Mouse (Mus musculus) embryonic fibroblast, embryonic 13.5 days (primary cell): ENCODE data around the gene Slc2a1. TPM values are rescaled to one million over a fixed set of nuclear protein-coding genes. Genes with fewer than 3 reads are reported as not detected.

Experiments
- H3K27ac ChIP-seq: 2 replicates; pipeline ENCODE4 v1.5.1; 2012; ENCODE audit warnings: low read length, control low read depth, inconsistent platforms; ENCODE audit not compliant: insufficient read depth
- H3K4me1 ChIP-seq: 2 replicates; pipeline ENCODE4 v1.6.1; 2011; ENCODE audit warnings: low read length; ENCODE audit not compliant: control insufficient read depth, insufficient read depth
- H3K4me3 ChIP-seq: 2 replicates; pipeline ENCODE4 v1.5.1; 2011; ENCODE audit warnings: mild to moderate bottlenecking, control low read depth, low read length; ENCODE audit not compliant: insufficient read depth
- CTCF ChIP-seq: IDR thresholded peaks from 2 replicates; pipeline ENCODE4 v1.5.1; 2011; ENCODE audit warnings: mild to moderate bottlenecking, control low read depth, low read length, moderate library complexity, borderline replicate concordance; ENCODE audit not compliant: insufficient read depth
- POLR2A ChIP-seq: IDR thresholded peaks from 2 replicates; pipeline ENCODE4 v1.6.1; 2011; ENCODE audit warnings: low read depth, mild to moderate bottlenecking, control low read depth, low read length, moderate library complexity
- polyA plus RNA-seq: library from polyadenylated mRNA; stranded (reverse); fragments of >200 nt; gene quantifications from 2 replicates; pipeline ENCODE4 v1.2.4, GENCODE M21; 2011; ENCODE audit warnings: low read depth; ENCODE audit not compliant: missing spikeins, insufficient read length

Gene Slc2a1
- polyA plus RNA-seq, 1 experiment: 92.4 TPM

DNA sequence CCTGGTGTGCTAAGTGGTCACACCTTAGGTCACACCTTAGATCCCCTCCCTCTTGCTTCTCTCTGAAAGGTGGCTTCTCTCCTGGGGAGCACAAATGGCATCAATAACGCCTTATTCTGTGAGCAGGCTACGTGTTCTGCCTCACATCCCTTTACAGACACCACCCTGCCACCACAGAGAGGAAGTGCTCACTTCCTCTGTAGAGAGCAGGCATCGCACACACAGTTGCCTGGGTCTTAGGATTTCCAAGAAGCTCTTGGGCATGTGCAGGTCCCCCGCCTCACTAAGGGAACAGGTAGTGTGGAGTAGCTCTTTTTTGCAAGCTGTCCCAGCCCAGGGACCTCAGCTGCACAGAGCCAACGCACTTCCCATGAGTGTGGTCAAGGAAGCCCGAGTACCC, 18.7 kb downstream of the Slc2a1 start:
- Histone ChIP-seq H3K27ac (no peak overlapping the region), H3K4me1 (peaks cover 14% of the 10 kb centered on the region), H3K4me3 (no peak overlapping the region)
- TF ChIP-seq CTCF (no peak), POLR2A (no peak)

DNA sequence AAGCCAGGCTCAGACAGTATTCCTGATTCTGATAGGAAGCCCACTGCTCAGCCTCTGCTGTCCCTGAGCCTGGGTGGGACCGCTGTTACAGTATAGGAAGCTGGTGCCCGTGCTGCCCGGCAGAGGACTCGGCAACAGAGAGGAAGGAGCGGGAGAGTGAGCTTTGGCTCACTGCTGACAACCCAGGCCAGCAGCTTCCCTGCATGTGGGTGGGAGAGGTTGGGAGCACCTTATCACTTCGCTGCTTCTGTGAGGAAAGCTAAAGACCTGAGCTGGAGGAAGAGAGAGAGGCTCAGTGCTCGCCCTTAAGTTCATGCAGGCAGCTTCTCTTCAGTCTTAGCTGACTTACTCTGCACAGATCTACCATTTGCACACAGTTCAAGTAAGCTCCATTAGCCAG, 20.0 kb downstream of the Slc2a1 start:
- Histone ChIP-seq H3K4me1 (peaks cover 14% of the 10 kb centered on the region), H3K4me3 (no peak overlapping the region), H3K27ac (no peak overlapping the region)
- TF ChIP-seq POLR2A (no peak), CTCF (no peak)

DNA sequence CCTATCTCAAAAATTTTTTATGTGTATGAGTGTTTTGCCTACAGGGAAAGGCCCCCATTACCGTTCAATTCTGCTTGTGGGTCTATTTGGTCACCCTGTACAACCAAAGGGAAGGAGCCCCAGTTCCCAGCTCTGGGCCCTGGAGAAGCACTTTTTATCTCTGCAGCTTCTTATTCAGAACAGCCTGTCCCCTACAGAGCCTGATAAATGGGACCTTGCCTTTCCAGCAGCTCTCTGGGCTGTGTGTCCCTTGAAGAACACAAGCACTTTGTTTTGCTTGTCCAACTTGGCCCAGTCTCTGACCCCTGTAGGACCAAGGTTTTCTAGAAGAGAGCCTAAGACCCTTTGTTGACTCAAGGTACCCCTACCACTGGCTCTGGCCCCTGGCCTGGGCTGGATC, 20.6 kb downstream of the Slc2a1 start:
- no peak overlapping the region for H3K4me3 ChIP-seq
- TF ChIP-seq CTCF (no peak), POLR2A (no peak)
- no peak overlapping the region for H3K27ac ChIP-seq
- H3K4me1 ChIP-seq: peaks cover 14% of the 10 kb centered on the region

GRCm38 (mm10) chr4:119131189-119131910, 22.8 kb downstream of the Slc2a1 start:
- Histone ChIP-seq H3K4me1 (peaks cover 5% of the 10 kb centered on the region), H3K27ac (no peak overlapping the region), H3K4me3 (no peak overlapping the region)
- TF ChIP-seq POLR2A: no peak
- TF ChIP-seq CTCF: no peak

GRCm38 (mm10) chr4:119133306-119133705, 24.8 kb downstream of the Slc2a1 start:
- TF ChIP-seq CTCF (no peak), POLR2A (no peak)
- no peak overlapping the region for H3K27ac ChIP-seq

DNA sequence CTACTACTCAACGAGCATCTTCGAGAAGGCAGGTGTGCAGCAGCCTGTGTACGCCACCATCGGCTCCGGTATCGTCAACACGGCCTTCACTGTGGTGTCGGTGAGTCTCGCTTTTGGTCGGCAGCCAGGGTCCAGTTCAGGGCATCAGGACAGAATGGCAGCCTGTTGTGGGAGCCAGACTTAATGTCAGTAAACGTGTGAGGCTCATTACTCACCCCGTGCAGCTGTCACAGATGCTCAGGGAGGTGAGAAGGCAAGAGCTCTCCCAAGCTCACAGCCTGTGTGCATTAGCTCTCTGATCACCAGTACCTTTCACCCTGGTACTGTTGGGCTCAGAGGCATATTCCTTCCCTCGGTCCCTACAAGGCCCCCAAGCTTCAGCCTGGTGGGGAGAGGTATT, 25.3 kb downstream of the Slc2a1 start:
- Histone ChIP-seq H3K4me1 (no peaks in the 10 kb centered on the region), H3K4me3 (no peak overlapping the region), H3K27ac (no peak overlapping the region)
- TF ChIP-seq CTCF: no peak
- TF ChIP-seq POLR2A: no peak

More at GRCm38 (mm10) chr4:119133306-119133705, 24.8 kb downstream of the Slc2a1 start:
- no peaks in the 10 kb centered on the region for H3K4me1 ChIP-seq
- no peak overlapping the region for H3K4me3 ChIP-seq

GRCm38 (mm10) chr4:119137313-119137712, 28.8 kb downstream of the Slc2a1 start:
- H3K4me3 ChIP-seq: no peak overlapping the region
- no peak overlapping the region for H3K27ac ChIP-seq
- no peak for TF ChIP-seq CTCF
- no peak for TF ChIP-seq POLR2A
- H3K4me1 ChIP-seq: no peaks in the 10 kb centered on the region

GRCm38 (mm10) chr4:119138171-119138570, 29.7 kb downstream of the Slc2a1 start:
- H3K27ac ChIP-seq: no peak overlapping the region
- no peaks in the 10 kb centered on the region for H3K4me1 ChIP-seq
- TF ChIP-seq POLR2A (no peak), CTCF (no peak)
- H3K4me3 ChIP-seq: no peak overlapping the region

DNA sequence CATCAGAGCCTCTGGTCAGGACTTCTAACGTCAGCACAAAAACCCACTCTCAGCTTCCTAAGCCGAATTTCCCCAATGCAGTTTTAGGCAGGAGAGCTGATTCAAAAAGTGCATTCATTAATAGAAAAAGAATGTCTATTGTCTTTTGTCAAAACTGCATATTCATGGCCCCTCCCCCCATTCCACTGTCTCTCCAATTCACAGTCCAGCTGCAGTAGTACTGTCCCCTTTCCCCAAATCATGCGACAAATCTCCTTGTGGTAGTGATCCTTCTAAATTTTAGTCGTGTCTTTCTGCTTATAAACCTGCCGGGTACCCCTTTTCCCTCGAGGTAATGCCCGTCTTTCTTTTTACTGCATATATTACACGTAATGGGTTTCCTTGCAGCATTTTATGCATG, 30.3 kb downstream of the Slc2a1 start:
- no peak overlapping the region for H3K27ac ChIP-seq
- H3K4me3 ChIP-seq: no peak overlapping the region
- TF ChIP-seq POLR2A (no peak), CTCF (no peak)
- H3K4me1 ChIP-seq: no peaks in the 10 kb centered on the region

DNA sequence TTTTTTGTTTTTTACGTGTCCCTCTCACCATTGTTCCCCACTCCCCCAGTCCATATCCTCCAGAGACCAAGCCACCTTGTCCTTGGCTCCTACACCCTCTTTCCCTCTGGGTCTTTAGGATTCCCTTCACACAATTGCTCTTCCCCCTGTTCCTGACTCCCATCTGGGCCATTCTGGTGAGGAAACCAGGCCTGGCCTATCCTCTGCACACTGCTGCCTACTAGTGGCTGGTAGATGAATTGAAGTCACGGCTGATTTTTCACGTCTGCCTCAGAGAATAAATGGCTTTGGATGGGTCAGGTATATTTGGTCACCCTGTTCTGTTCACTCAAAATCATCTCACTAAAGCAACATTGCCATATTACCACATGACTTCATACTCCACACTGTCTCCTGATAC, 31.6 kb downstream of the Slc2a1 start:
- no peak overlapping the region for H3K27ac ChIP-seq
- TF ChIP-seq POLR2A (no peak), CTCF (peak; percentile 68; the same call in 1 of the 2 replicates)
- no peaks in the 10 kb centered on the region for H3K4me1 ChIP-seq
- no peak overlapping the region for H3K4me3 ChIP-seq
